Mouse (Mus musculus) CD4-positive, CD25-positive, alpha-beta regulatory T cell, adult 9 weeks (primary cell): ENCODE measurements around the gene Olfr1109. TPM values are rescaled to one million over a fixed set of nuclear protein-coding genes. Genes with fewer than 3 reads are reported as not detected.

Experiments
- polyA plus RNA-seq: library from polyadenylated mRNA; unstranded; fragments of 100-300 nt; shearing (Covaris generic); gene quantifications from one replicate; pipeline ENCODE4 v1.2.1, GENCODE M21; 2017

The Olfr1109 gene
- not detected for polyA plus RNA-seq

GRCm38 (mm10) chr2:87095908-87096307 is at the start of gene Olfr1109:
Olfr1109 (minus strand) TSS chr2:87096008.

GRCm38 (mm10) chr2:87140200-87140599 is 44.4 kb upstream of the Olfr1109 start, which contains the start of gene Olfr1110:
Olfr1110 (minus strand) TSS chr2:87140300.

GRCm38 (mm10) chr2:87114467-87114866 is 18.7 kb upstream of the Olfr1109 start, which contains the start of gene Olfr259:
Olfr259 (minus strand) TSS chr2:87114567.

GRCm38 (mm10) chr2:87075717-87076116 is 20.1 kb downstream of the Olfr1109 start, which contains the start of gene Olfr1107:
Olfr1107 (minus strand) TSS chr2:87075817.

GRCm38 (mm10) chr2:87052173-87052572 is 43.6 kb downstream of the Olfr1109 start, which contains the start of gene Olfr1106:
Olfr1106 (minus strand) TSS chr2:87052273.

Other genes starting within 250 kb of the Olfr1109 start
- gene Olfr1095, start 244.3 kb downstream of the Olfr1109 start, polyA plus RNA-seq, result not detected
- not detected for gene Gm13723, start 221.2 kb downstream of the Olfr1109 start, polyA plus RNA-seq
- gene Olfr1097, start 203.8 kb downstream of the Olfr1109 start, polyA plus RNA-seq, result not detected
- gene Olfr1098, start 171.5 kb downstream of the Olfr1109 start, polyA plus RNA-seq, result not detected
- not detected for gene Olfr1099, start 135.3 kb downstream of the Olfr1109 start, polyA plus RNA-seq
- not detected for gene Olfr1100, start 116.1 kb downstream of the Olfr1109 start, polyA plus RNA-seq
- not detected for gene Olfr1101, start 104.8 kb downstream of the Olfr1109 start, polyA plus RNA-seq
- not detected for gene Olfr1102, start 97.6 kb downstream of the Olfr1109 start, polyA plus RNA-seq
- not detected for gene Olfr1104, start 68.9 kb downstream of the Olfr1109 start, polyA plus RNA-seq
- not detected for gene Olfr1105, start 59.5 kb downstream of the Olfr1109 start, polyA plus RNA-seq
- not detected for gene Olfr1106, start 43.7 kb downstream of the Olfr1109 start, polyA plus RNA-seq
- gene Olfr1107, start 20.2 kb downstream of the Olfr1109 start, polyA plus RNA-seq, result not detected
- gene Olfr259, start 18.6 kb upstream of the Olfr1109 start, polyA plus RNA-seq, result not detected
- gene Olfr1110, start 44.3 kb upstream of the Olfr1109 start, polyA plus RNA-seq, result not detected
- not detected for gene Olfr1111, start 56.6 kb upstream of the Olfr1109 start, polyA plus RNA-seq
- gene Olfr1112, start 91.8 kb upstream of the Olfr1109 start, polyA plus RNA-seq, result not detected
- gene Olfr1113, start 113.0 kb upstream of the Olfr1109 start, polyA plus RNA-seq, result not detected
- not detected for gene Olfr1115, start 152.0 kb upstream of the Olfr1109 start, polyA plus RNA-seq
- gene Olfr1116, start 171.5 kb upstream of the Olfr1109 start, polyA plus RNA-seq, result not detected
- gene Olfr1118, start 211.6 kb upstream of the Olfr1109 start, polyA plus RNA-seq, result not detected